Mouse (Mus musculus) limb, embryonic 10.5 days (tissue): ENCODE results near the gene A630023A22Rik. TPM values are rescaled to one million over a fixed set of nuclear protein-coding genes. Genes with fewer than 3 reads are reported as not detected.
A peak's percentile ranks its signal among the peaks of the same experiment; 100 is the strongest.

Experiments used
- DNase-seq: peaks from one replicate; pipeline ENCODE4 v3.0.0-alpha.2; 2017; ENCODE audit warnings: low spot score
- H3K27ac ChIP-seq: fragments of 300-500 bp; sonication (generic); 2 replicates; pipeline ENCODE4 v1.5.1; 2016; ENCODE audit warnings: mild to moderate bottlenecking
- H3K27me3 ChIP-seq: fragments of 300-500 bp; sonication (generic); 2 replicates; pipeline ENCODE4 v1.6.1; 2016; ENCODE audit warnings: low read depth, mild to moderate bottlenecking; ENCODE audit not compliant: poor library complexity, severe bottlenecking
- H3K36me3 ChIP-seq: fragments of 300-500 bp; sonication (generic); 2 replicates; pipeline ENCODE4 v1.6.1; 2016; ENCODE audit warnings: mild to moderate bottlenecking, moderate library complexity
- H3K4me1 ChIP-seq: fragments of 300-500 bp; sonication (generic); 2 replicates; pipeline ENCODE4 v1.6.1; 2016
- H3K4me3 ChIP-seq: fragments of 300-500 bp; sonication (generic); 2 replicates; pipeline ENCODE4 v1.5.1; 2016; ENCODE audit warnings: mild to moderate bottlenecking, moderate library complexity
- H3K9me3 ChIP-seq: fragments of 300-500 bp; sonication (generic); replicated peaks from 2 replicates; pipeline ENCODE4 v1.6.1; 2016; ENCODE audit warnings: mild to moderate bottlenecking
- polyA plus RNA-seq: library from polyadenylated mRNA; unstranded; fragments of >200 nt; fragmentation: Nextera tagmentation; extraction: Ambion mirVana; gene quantifications from 2 replicates; pipeline ENCODE4 v1.2.1, GENCODE M21; 2016

A630023A22Rik gene
- polyA plus RNA-seq, 1 experiment from 2014 or later = not detected

DNA sequence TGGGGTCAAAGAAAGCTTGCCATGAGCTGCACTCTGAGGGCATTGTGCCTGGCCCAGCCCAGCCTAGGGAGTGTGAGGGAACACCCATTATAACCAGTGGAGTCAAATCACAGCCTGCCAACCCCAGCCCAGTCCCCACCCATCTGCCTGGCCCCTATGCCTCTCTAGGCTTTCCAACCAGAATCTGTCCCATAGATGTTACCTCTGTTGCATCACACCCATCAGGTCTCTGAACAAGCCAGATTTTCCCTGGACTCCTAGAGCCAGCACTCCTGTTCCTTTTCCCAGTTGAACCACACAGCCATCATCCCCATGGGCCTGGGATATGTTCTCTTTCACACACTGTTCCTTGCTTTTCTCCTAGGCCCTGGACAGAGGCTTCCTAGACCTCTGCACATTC lies 101.1 kb downstream of the A630023A22Rik start:
- Histone ChIP-seq H3K27me3 (no peaks in the 10 kb centered on the region), H3K4me1 (peaks cover 14% of the 10 kb centered on the region), H3K4me3 (no peak overlapping the region), H3K9me3 (no peaks in the 10 kb centered on the region), H3K36me3 (no peaks in the 10 kb centered on the region), H3K27ac (no peak overlapping the region)
- DNase-seq = peak; percentile 25

Other genes with a start within 250 kb of the A630023A22Rik start
- gene Gdf10, start 179.2 kb downstream of the A630023A22Rik start, polyA plus RNA-seq = 1.1 and 2.8 TPM in 2 replicates
- 0.09 TPM in 1 of 2 replicates, not detected in the other for gene Gdf2, start 161.7 kb downstream of the A630023A22Rik start, polyA plus RNA-seq
- gene Rbp3, start 148.8 kb downstream of the A630023A22Rik start, polyA plus RNA-seq = not detected in 2 replicates
- 0.04 and 0.08 TPM in 2 replicates for gene Zfp488, start 124.0 kb downstream of the A630023A22Rik start, polyA plus RNA-seq
- gene Gm30083, start 87.6 kb downstream of the A630023A22Rik start, polyA plus RNA-seq = not detected in 2 replicates
- gene Gm5460, start 86.0 kb downstream of the A630023A22Rik start, polyA plus RNA-seq = not detected in 2 replicates
- not detected in 2 replicates for gene Antxrl, start 50.0 kb downstream of the A630023A22Rik start, polyA plus RNA-seq
- gene Anxa8, start 16.8 kb downstream of the A630023A22Rik start, polyA plus RNA-seq = 0.65 and 0.70 TPM in 2 replicates
- gene Npy4r, start 49.7 kb upstream of the A630023A22Rik start, polyA plus RNA-seq = not detected in 2 replicates
- 0.43 TPM in 2 replicates for gene Gprin2, start 98.9 kb upstream of the A630023A22Rik start, polyA plus RNA-seq
- 0.05 TPM in 1 of 2 replicates, not detected in the other for gene Syt15, start 116.8 kb upstream of the A630023A22Rik start, polyA plus RNA-seq
- gene Shld2, start 207.7 kb upstream of the A630023A22Rik start, polyA plus RNA-seq = 9.6 and 10.0 TPM in 2 replicates
- 67.6 and 74.6 TPM in 2 replicates for gene Glud1, start 208.0 kb upstream of the A630023A22Rik start, polyA plus RNA-seq